ENCODE assay signal across 22 mouse cellular contexts in genomic region chrX:163738904-163739303, GRCm38 (mm10). TPM values are rescaled to one million over a fixed set of nuclear protein-coding genes. Genes with fewer than 3 reads are reported as not detected.
DNase-seq lines count a peak whose midpoint lies in the region; ATAC-seq and TF ChIP-seq lines count a peak whose summit lies in the region.
"Had no signal": no experiment of that assay in that cellular context is flagged by ENCODE, and none has a peak within 500 bp of the region (broad histone marks: within the 10 kb centered on the region; RNA-seq: fewer than 3 reads in every experiment).

No protein-coding gene starts in this region.

- WGBS in forebrain, embryonic 16.5 days: 47% methylated on average over 1 of the region's 1 CpGs
- WGBS in forebrain, embryonic 13.5 days: 57% methylated on average over 1 of the region's 1 CpGs
- 10% methylated on average over 1 of the region's 1 CpGs for WGBS in liver, adult 2 months
- 27% methylated on average over 1 of the region's 1 CpGs for WGBS in liver, embryonic 11.5 days
- 40% methylated on average over 1 of the region's 1 CpGs for WGBS in kidney, adult 2 months

- ATAC-seq in CD4-positive, CD25-positive, alpha-beta regulatory T cell, adult 4 months: no peak
- peak; percentile 61; the same call in 1 of the 2 replicates for ATAC-seq in forebrain, embryonic 16.5 days
- ATAC-seq in forebrain, embryonic 13.5 days: no peak
- no peak for ATAC-seq in liver, embryonic 11.5 days (replicated peaks; ENCODE audit: low FRiP score)
- ATAC-seq: intestine, embryonic 16.5 days had no signal

- no peaks in the 10 kb centered on the region for H3K9me3 ChIP-seq in forebrain, embryonic 16.5 days (ENCODE audit: control insufficient read depth, low read length)
- H3K9me3 ChIP-seq in forebrain, embryonic 13.5 days (replicated peaks): no peaks in the 10 kb centered on the region
- no peaks in the 10 kb centered on the region for H3K9me3 ChIP-seq in liver, embryonic 11.5 days (ENCODE audit: control insufficient read depth, low read length)
- H3K9me3 ChIP-seq: embryonic facial prominence, embryonic 13.5 days; heart, embryonic 13.5 days; hindbrain, embryonic 15.5 days had no signal

- no peaks in the 10 kb centered on the region for H3K36me3 ChIP-seq in forebrain, embryonic 16.5 days (ENCODE audit: control insufficient read depth, insufficient read depth)
- H3K36me3 ChIP-seq in forebrain, embryonic 13.5 days (ENCODE audit: poor library complexity, severe bottlenecking): no peaks in the 10 kb centered on the region
- H3K36me3 ChIP-seq in liver, adult 2 months (ENCODE audit: control insufficient read depth, insufficient read depth, low read length): no peaks in the 10 kb centered on the region
- no peaks in the 10 kb centered on the region for H3K36me3 ChIP-seq in liver, embryonic 11.5 days (ENCODE audit: control insufficient read depth, insufficient read depth, low read length)
- no peaks in the 10 kb centered on the region for H3K36me3 ChIP-seq in kidney, adult 2 months (ENCODE audit: control insufficient read depth, insufficient read depth, low read length)
- H3K36me3 ChIP-seq: embryonic facial prominence, embryonic 13.5 days; heart, embryonic 13.5 days; hindbrain, embryonic 15.5 days had no signal

- TF ChIP-seq CTCF in liver, adult 2 months (IDR thresholded peaks at IDR 0.05; ENCODE audit: low read depth, low read length): no peak
- TF ChIP-seq CTCF in kidney, adult 2 months (conservative IDR thresholded peaks at IDR 0.05; ENCODE audit: insufficient read depth, insufficient read length, low read depth, low read length): no peak

- no peaks in the 10 kb centered on the region for H3K4me1 ChIP-seq in forebrain, embryonic 16.5 days (replicated peaks; ENCODE audit: control insufficient read depth, insufficient read depth, low read length)
- no peaks in the 10 kb centered on the region for H3K4me1 ChIP-seq in forebrain, embryonic 13.5 days
- H3K4me1 ChIP-seq in liver, adult 2 months (ENCODE audit: control insufficient read depth, insufficient read depth, low read length): no peaks in the 10 kb centered on the region
- no peaks in the 10 kb centered on the region for H3K4me1 ChIP-seq in liver, embryonic 11.5 days (replicated peaks; ENCODE audit: control insufficient read depth, insufficient read depth, low read length)
- H3K4me1 ChIP-seq in kidney, adult 2 months (ENCODE audit: control insufficient read depth, insufficient read depth, low read length): no peaks in the 10 kb centered on the region
- H3K4me1 ChIP-seq: embryonic facial prominence, embryonic 13.5 days; heart, embryonic 13.5 days; hindbrain, embryonic 15.5 days had no signal

- no peak for TF ChIP-seq POLR2A in liver, adult 2 months (IDR thresholded peaks at IDR 0.05; ENCODE audit: extremely low read depth, insufficient read depth, low read length)
- no peak for TF ChIP-seq POLR2A in kidney, adult 2 months (IDR thresholded peaks at IDR 0.05; ENCODE audit: low read depth, low read length)

- no peak overlapping the region for H3K4me3 ChIP-seq in forebrain, embryonic 16.5 days (replicated peaks; ENCODE audit: low read length)
- H3K4me3 ChIP-seq in forebrain, embryonic 13.5 days: no peak overlapping the region
- no peak overlapping the region for H3K4me3 ChIP-seq in liver, adult 2 months (ENCODE audit: insufficient read depth, low read depth, low read length)
- no peak overlapping the region for H3K4me3 ChIP-seq in liver, embryonic 11.5 days (ENCODE audit: low read depth, low read length)
- no peak overlapping the region for H3K4me3 ChIP-seq in kidney, adult 2 months (ENCODE audit: insufficient read depth, low read depth, low read length)
- H3K4me3 ChIP-seq: embryonic facial prominence, embryonic 13.5 days; heart, embryonic 13.5 days; hindbrain, embryonic 15.5 days had no signal

- no peak overlapping the region for H3K9ac ChIP-seq in forebrain, embryonic 16.5 days (replicated peaks; ENCODE audit: low read depth, low read length)
- H3K9ac ChIP-seq in forebrain, embryonic 13.5 days: no peak overlapping the region
- H3K9ac ChIP-seq in liver, adult 2 months (ENCODE audit: low read depth, low read length): no peak overlapping the region
- H3K9ac ChIP-seq in liver, embryonic 11.5 days (ENCODE audit: low read depth, low read length): no peak overlapping the region
- H3K9ac ChIP-seq: embryonic facial prominence, embryonic 13.5 days; heart, embryonic 13.5 days; hindbrain, embryonic 15.5 days had no signal

- no peaks in the 10 kb centered on the region for H3K27me3 ChIP-seq in forebrain, embryonic 16.5 days (replicated peaks; ENCODE audit: control insufficient read depth, insufficient read depth, low read length)
- H3K27me3 ChIP-seq in forebrain, embryonic 13.5 days: no peaks in the 10 kb centered on the region
- H3K27me3 ChIP-seq in liver, adult 2 months (ENCODE audit: control insufficient read depth, insufficient read depth, low read length): no peaks in the 10 kb centered on the region
- peaks cover 2% of the 10 kb centered on the region; the same call in 1 of the 2 replicates for H3K27me3 ChIP-seq in liver, embryonic 11.5 days (replicated peaks; ENCODE audit: control insufficient read depth, insufficient read depth, low read length)
- no peaks in the 10 kb centered on the region for H3K27me3 ChIP-seq in kidney, adult 2 months (replicated peaks; ENCODE audit: control insufficient read depth, insufficient read depth, low read length)
- H3K27me3 ChIP-seq: CH12.LX; heart, embryonic 13.5 days; hindbrain, embryonic 15.5 days had no signal

- H3K79me2 ChIP-seq in liver, adult 2 months (ENCODE audit: control insufficient read depth, insufficient read depth, low read length): no peaks in the 10 kb centered on the region

- H3K27ac ChIP-seq in forebrain, embryonic 16.5 days (ENCODE audit: low read length): no peak overlapping the region
- no peak overlapping the region for H3K27ac ChIP-seq in forebrain, embryonic 13.5 days
- H3K27ac ChIP-seq in liver, adult 2 months (replicated peaks; ENCODE audit: insufficient read depth, low read depth, low read length): no peak overlapping the region
- H3K27ac ChIP-seq in liver, embryonic 11.5 days (ENCODE audit: low read depth, low read length): no peak overlapping the region
- no peak overlapping the region for H3K27ac ChIP-seq in kidney, adult 2 months (ENCODE audit: insufficient read depth, low read depth, low read length)
- H3K27ac ChIP-seq: embryonic facial prominence, embryonic 13.5 days; heart, embryonic 13.5 days; hindbrain, embryonic 15.5 days had no signal

- peak; percentile 16 for DNase-seq in CD4-positive, CD25-positive, alpha-beta regulatory T cell, adult 2 months (ENCODE audit: low read depth, low spot score)
- DNase-seq in liver, adult 2 months (ENCODE audit: extremely low read depth, low read depth, low spot score): peak; percentile 16
- DNase-seq in liver, embryonic 11.5 days (ENCODE audit: low spot score): no peak
- DNase-seq in brain, adult 2 months (ENCODE audit: low read depth, low spot score): peak; percentile 41
- no peak for DNase-seq in kidney, adult 2 months
- DNase-seq: adrenal gland, postnatal 25 days; B cell, adult 2 months; cerebellum, adult 11-12 months; cerebellum, adult 9-10 months; cerebellum, postnatal 25 days; gastrocnemius, postnatal 36 days; heart, adult 11 months; heart, postnatal 36 days had no signal

- H3K4me2 ChIP-seq in forebrain, embryonic 16.5 days (ENCODE audit: low read length): no peak overlapping the region
- no peak overlapping the region for H3K4me2 ChIP-seq in forebrain, embryonic 13.5 days
- no peak overlapping the region for H3K4me2 ChIP-seq in liver, embryonic 11.5 days
- H3K4me2 ChIP-seq: embryonic facial prominence, embryonic 13.5 days; heart, embryonic 13.5 days; hindbrain, embryonic 15.5 days had no signal

RNA-seq across cellular contexts. Expression of gene Rnf138rt1, which starts 22.2 kb away (rescaled TPM):
- polyA plus RNA-seq in CD4-positive, CD25-positive, alpha-beta regulatory T cell, adult 4 months (2017; shearing (Covaris generic)): not detected
- polyA plus RNA-seq in forebrain, embryonic 16.5 days (2015; fragmentation: Nextera tagmentation; extraction: Ambion mirVana): 2.9 and 4.6 TPM in 2 replicates
- polyA plus RNA-seq in forebrain, embryonic 13.5 days (2015; fragmentation: Nextera tagmentation; extraction: Ambion mirVana): 1.3 and 2.3 TPM in 2 replicates
- total RNA-seq in liver, adult 2 months (2014; rRNA removed): not detected in 2 replicates
- not detected in 2 replicates for polyA plus RNA-seq in liver, adult 2 months (2012; rRNA removed)
- not detected in 2 replicates for polyA plus RNA-seq in liver, embryonic 11.5 days (2014; fragmentation: Nextera tagmentation; extraction: Ambion mirVana)
- not detected in 2 replicates for polyA plus RNA-seq in kidney, adult 2 months (2012; rRNA removed)
- total RNA-seq: CH12.LX; gastrocnemius, adult 8-10 months; gastrocnemius, postnatal 36 days; heart, postnatal 36 days had no signal
- polyA plus RNA-seq: heart, embryonic 13.5 days had no signal

Comparison
In these comparisons a context has a peak if more than half of its experiments do, and no peak if none do; other contexts are left out.
1. DNase-seq: peak in CD4-positive, CD25-positive, alpha-beta regulatory T cell, adult 2 months (single experiment), liver, adult 2 months (single experiment) and brain, adult 2 months (single experiment); none in liver, embryonic 11.5 days (single experiment) and kidney, adult 2 months (single experiment).